Mouse (Mus musculus): ENCODE data around the gene Fam160a2.

GRCm38 (mm10) chr7:105394606-105395005, 5.2 kb downstream of the Fam160a2 start:
- TF ChIP-seq ZKSCAN1 (IDR thresholded peaks at IDR 0.05; ENCODE audit: low read depth, low read length), result no peak
- TF ChIP-seq RAD21 (IDR thresholded peaks at IDR 0.05; ENCODE audit: low read depth, low read length), result no peak
- no peak for TF ChIP-seq RCOR1 (IDR thresholded peaks at IDR 0.05; ENCODE audit: low read depth, low read length)
- no peak for TF ChIP-seq POLR2AphosphoS2 (IDR thresholded peaks at IDR 0.05; ENCODE audit: low read length)
- no peak for TF ChIP-seq CTCF (IDR thresholded peaks at IDR 0.05 in 2 of 3, conservative IDR thresholded peaks at IDR 0.05 in 1 of 3; ENCODE audit: control insufficient read depth in 1 of 3, insufficient read depth in 1 of 3, low read depth in 2 of 3, low read length in 3 of 3, poor library complexity in 1 of 3, severe bottlenecking in 1 of 3)
- no peak for TF ChIP-seq POLR2A (IDR thresholded peaks at IDR 0.05; ENCODE audit: control insufficient read depth in 1 of 2, insufficient read depth in 1 of 2, low read depth in 1 of 2, low read length in 2 of 2, poor library complexity in 1 of 2)
- no peak for TF ChIP-seq TAL1 (IDR thresholded peaks at IDR 0.05; ENCODE audit: low read length)
- TF ChIP-seq TBP (IDR thresholded peaks at IDR 0.05; ENCODE audit: low read depth, low read length), result no peak

Data from MEL (cell line).